Mouse (Mus musculus): Measurements from ENCODE around the gene Kdm2b. TPM values are rescaled to one million over a fixed set of nuclear protein-coding genes. Genes with fewer than 3 reads are reported as not detected.

Kdm2b gene
- polyA plus RNA-seq, 1 experiment: 24.2 TPM

DNA sequence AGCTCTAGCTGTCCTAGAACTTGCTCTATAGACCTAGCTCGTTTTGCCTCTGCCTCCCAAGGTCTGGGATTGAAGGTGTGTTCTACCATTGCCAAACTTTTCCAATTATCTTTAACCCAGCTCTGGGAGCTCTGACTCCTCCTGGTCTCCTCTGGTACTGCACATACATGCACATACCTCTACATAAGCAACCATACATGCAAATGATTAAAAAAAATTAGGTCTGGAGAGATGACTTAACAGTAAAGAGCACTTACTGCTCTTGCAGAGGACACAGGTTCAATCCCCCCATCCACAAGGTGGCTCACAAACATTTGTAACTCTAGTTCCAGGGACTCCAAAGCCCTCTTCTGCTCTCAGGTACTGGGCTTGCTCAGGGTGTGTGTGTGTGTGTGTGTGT is 165.6 kb downstream of the Kdm2b start:
- no peak overlapping the region for H3K4me3 ChIP-seq (replicated peaks; ENCODE audit: control insufficient read depth, low read depth, low read length)
- H3K27ac ChIP-seq (ENCODE audit: control insufficient read depth, insufficient read depth, low read depth, low read length, poor library complexity): no peak overlapping the region
- 83% methylated on average over 1 of the region's 1 CpGs for WGBS
- peaks cover 1% of the 10 kb centered on the region for H3K4me1 ChIP-seq (ENCODE audit: control insufficient read depth, insufficient read depth, low read length)
- TF ChIP-seq CTCF (IDR thresholded peaks at IDR 0.05; ENCODE audit: control insufficient read depth, insufficient read depth, low read length): no peak
- TF ChIP-seq POLR2A (IDR thresholded peaks at IDR 0.05; ENCODE audit: borderline replicate concordance, control insufficient read depth, low read depth, low read length): no peak

GRCm38 (mm10) chr5:122822441-122822840 is 167.2 kb downstream of the Kdm2b start:
- 77% methylated on average over 4 of the region's 4 CpGs for WGBS
- Histone ChIP-seq H3K27ac (ENCODE audit: control insufficient read depth, insufficient read depth, low read depth, low read length, poor library complexity) (no peak overlapping the region), H3K4me1 (ENCODE audit: control insufficient read depth, insufficient read depth, low read length) (peaks cover 1% of the 10 kb centered on the region), H3K4me3 (replicated peaks; ENCODE audit: control insufficient read depth, low read depth, low read length) (no peak overlapping the region)
- TF ChIP-seq POLR2A (IDR thresholded peaks at IDR 0.05; ENCODE audit: borderline replicate concordance, control insufficient read depth, low read depth, low read length) (no peak), CTCF (IDR thresholded peaks at IDR 0.05; ENCODE audit: control insufficient read depth, insufficient read depth, low read length) (no peak)

DNA sequence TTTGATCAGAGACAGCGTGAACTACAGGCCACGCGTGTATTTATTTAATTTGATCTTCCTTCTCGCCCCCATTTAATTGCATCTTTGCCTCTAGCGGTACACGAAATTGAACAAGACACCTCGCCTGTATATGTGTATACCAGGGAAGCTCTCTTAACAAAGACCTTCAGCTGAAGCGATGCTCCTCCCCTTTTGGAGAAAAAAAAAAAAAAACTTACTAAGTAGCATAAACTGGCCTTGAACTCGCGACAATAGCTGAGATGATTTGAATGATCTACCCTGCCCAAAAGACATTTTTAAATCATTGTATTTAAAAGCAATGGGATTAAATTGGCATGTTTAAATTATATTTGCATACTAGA is 168.1 kb downstream of the Kdm2b start:
- H3K27ac ChIP-seq (ENCODE audit: control insufficient read depth, insufficient read depth, low read depth, low read length, poor library complexity): no peak overlapping the region
- peak overlapping the region; percentile 100 for H3K4me3 ChIP-seq (replicated peaks; ENCODE audit: control insufficient read depth, low read depth, low read length)
- under 1% methylated on average over 10 of the region's 10 CpGs for WGBS

GRCm38 (mm10) chr5:122820777-122821523 is 168.7 kb downstream of the Kdm2b start, which contains the start of gene Anapc5:
Anapc5 (minus strand) TSS chr5:122821339.
- Histone ChIP-seq H3K4me3 (replicated peaks; ENCODE audit: control insufficient read depth, low read depth, low read length) (peak within 1 kb of the TSS; percentile 100), H3K4me1 (ENCODE audit: control insufficient read depth, insufficient read depth, low read length) (peaks cover 1% of the 10 kb centered on the region), H3K27ac (ENCODE audit: control insufficient read depth, insufficient read depth, low read depth, low read length, poor library complexity) (peak within 1 kb of the TSS; percentile 99)
- TF ChIP-seq CTCF (IDR thresholded peaks at IDR 0.05; ENCODE audit: control insufficient read depth, insufficient read depth, low read length) (no peak), POLR2A (IDR thresholded peaks at IDR 0.05; ENCODE audit: borderline replicate concordance, control insufficient read depth, low read depth, low read length) (peak; percentile 87)
- WGBS: under 1% methylated on average over 55 of the region's 55 CpGs

More for the DNA sequence above, 168.1 kb downstream of the Kdm2b start:
- peaks cover 1% of the 10 kb centered on the region for H3K4me1 ChIP-seq (ENCODE audit: control insufficient read depth, insufficient read depth, low read length)
- no peak for TF ChIP-seq CTCF (IDR thresholded peaks at IDR 0.05; ENCODE audit: control insufficient read depth, insufficient read depth, low read length)
- TF ChIP-seq POLR2A (IDR thresholded peaks at IDR 0.05; ENCODE audit: borderline replicate concordance, control insufficient read depth, low read depth, low read length): no peak

Other genes starting within 250 kb of the Kdm2b start
- gene Camkk2, start 210.4 kb downstream of the Kdm2b start, polyA plus RNA-seq (2011; ENCODE audit: insufficient read depth, insufficient read length, low replicate concordance, missing spikeins): 15.8 and 31.8 TPM in 2 replicates
- 204 and 228 TPM in 2 replicates for gene Anapc5, start 168.5 kb downstream of the Kdm2b start, polyA plus RNA-seq (2011; ENCODE audit: insufficient read depth, insufficient read length, low replicate concordance, missing spikeins)
- gene Rnf34, start 139.8 kb downstream of the Kdm2b start, polyA plus RNA-seq (2011; ENCODE audit: insufficient read depth, insufficient read length, low replicate concordance, missing spikeins): 4.0 and 11.1 TPM in 2 replicates
- gene Orai1, start 25.3 kb upstream of the Kdm2b start, polyA plus RNA-seq (2011; ENCODE audit: insufficient read depth, insufficient read length, low replicate concordance, missing spikeins): 18.0 and 30.8 TPM in 2 replicates
- gene Morn3, start 57.2 kb upstream of the Kdm2b start, polyA plus RNA-seq (2011; ENCODE audit: insufficient read depth, insufficient read length, low replicate concordance, missing spikeins): 5.3 TPM in 1 of 2 replicates, not detected in the other
- 33.5 and 38.8 TPM in 2 replicates for gene Tmem120b, start 78.6 kb upstream of the Kdm2b start, polyA plus RNA-seq (2011; ENCODE audit: insufficient read depth, insufficient read length, low replicate concordance, missing spikeins)
- gene Rhof, start 142.9 kb upstream of the Kdm2b start, polyA plus RNA-seq (2011; ENCODE audit: insufficient read depth, insufficient read length, low replicate concordance, missing spikeins): 4.0 and 7.2 TPM in 2 replicates
- 27.7 and 34.2 TPM in 2 replicates for gene Setd1b, start 152.4 kb upstream of the Kdm2b start, polyA plus RNA-seq (2011; ENCODE audit: insufficient read depth, insufficient read length, low replicate concordance, missing spikeins)
- 70.7 and 83.3 TPM in 2 replicates for gene Psmd9, start 179.6 kb upstream of the Kdm2b start, polyA plus RNA-seq (2011; ENCODE audit: insufficient read depth, insufficient read length, low replicate concordance, missing spikeins)
- gene Hpd, start 192.9 kb upstream of the Kdm2b start, polyA plus RNA-seq (2011; ENCODE audit: insufficient read depth, insufficient read length, low replicate concordance, missing spikeins): 3.2 and 21.0 TPM in 2 replicates